Mouse (Mus musculus) erythroblast, embryonic 14.5 days (primary cell): ENCODE results near the gene Dysf. TPM values are rescaled to one million over a fixed set of nuclear protein-coding genes. Genes with fewer than 3 reads are reported as not detected.
"Not testable (repeated sequence)": the region's sequence is repeated elsewhere in the genome, so short reads cannot be mapped to it uniquely, and the experiment has no call there.

Experiments used
- H3K27me3 ChIP-seq: 2 replicates; pipeline ENCODE4 v1.6.1; 2012; ENCODE audit warnings: inconsistent platforms; ENCODE audit not compliant: control insufficient read depth
- H3K36me3 ChIP-seq: 2 replicates; pipeline ENCODE4 v1.6.1; 2012; ENCODE audit warnings: mild to moderate bottlenecking, inconsistent platforms; ENCODE audit not compliant: control insufficient read depth
- H3K4me1 ChIP-seq: 2 replicates; pipeline ENCODE4 v1.6.1; 2012; ENCODE audit warnings: inconsistent platforms; ENCODE audit not compliant: control insufficient read depth
- H3K4me3 ChIP-seq: replicated peaks from 2 replicates; pipeline ENCODE3; 2012; ENCODE audit warnings: moderate library complexity, mild to moderate bottlenecking, inconsistent platforms
- H3K9me3 ChIP-seq: 2 replicates; pipeline ENCODE4 v1.6.1; 2012; ENCODE audit warnings: low read length, inconsistent platforms, mixed read lengths; ENCODE audit not compliant: control insufficient read depth
- GATA1 ChIP-seq: IDR thresholded peaks from 2 replicates; pipeline ENCODE4 v1.6.1; 2012; ENCODE audit warnings: low read length, inconsistent platforms, mixed read lengths
- TAL1 ChIP-seq: IDR thresholded peaks from 3 replicates; pipeline ENCODE4 v1.6.1; 2012; ENCODE audit warnings: low read length, inconsistent platforms, mixed read lengths
- polyA plus RNA-seq: library from polyadenylated mRNA; stranded (reverse); fragments of >175 nt; gene quantifications from 2 replicates; pipeline ENCODE4 v1.2.3, GENCODE M21; 2012

The Dysf gene
- polyA plus RNA-seq, 1 experiment: 0.09 TPM

DNA sequence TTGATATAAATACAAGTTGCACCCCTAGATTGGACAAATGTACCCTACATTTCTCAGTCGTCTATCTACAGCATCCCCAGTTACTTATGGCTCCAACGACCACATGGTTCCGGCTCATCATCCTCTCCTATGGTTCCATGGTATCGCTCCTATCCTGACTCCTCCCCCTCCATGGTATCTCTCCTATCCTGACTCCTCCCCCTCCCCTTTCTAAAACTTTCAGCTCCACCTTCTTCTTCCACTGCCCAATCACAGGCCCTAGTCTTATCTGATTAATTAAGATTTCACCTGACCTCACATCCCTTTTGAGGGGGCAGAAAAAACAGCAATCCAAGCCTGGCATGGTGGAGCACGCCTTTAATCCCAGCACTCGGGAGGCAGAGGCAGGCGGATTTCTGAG, 8.5 kb downstream of the Dysf start:
- Histone ChIP-seq H3K9me3 (no peaks in the 10 kb centered on the region), H3K36me3 (no peaks in the 10 kb centered on the region), H3K4me3 (no peak overlapping the region), H3K4me1 (no peaks in the 10 kb centered on the region), H3K27me3 (peaks cover 26% of the 10 kb centered on the region)
- TF ChIP-seq TAL1 (no peak), GATA1 (no peak)

DNA sequence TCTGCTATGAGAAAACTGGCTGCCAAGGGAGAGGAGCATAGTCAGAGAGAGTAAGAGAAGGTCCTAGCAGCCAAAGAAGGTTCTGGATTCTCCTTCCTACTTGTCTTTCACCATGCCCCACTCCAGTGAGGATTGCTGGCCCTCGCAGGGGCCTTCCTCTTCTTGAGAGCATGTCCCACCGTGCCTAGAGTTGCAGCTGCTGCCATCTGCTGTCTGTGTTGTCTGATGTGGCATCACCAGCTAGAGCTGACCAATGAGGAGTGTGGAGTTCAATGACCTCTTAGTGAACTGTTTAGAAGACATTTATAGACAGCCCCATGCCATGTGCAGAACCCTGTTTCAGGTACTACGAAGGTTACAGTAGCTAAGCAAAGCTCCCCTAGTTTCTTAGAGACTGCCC, 9.0 kb downstream of the Dysf start:
- no peak for TF ChIP-seq GATA1
- no peak for TF ChIP-seq TAL1
- Histone ChIP-seq H3K4me3 (no peak overlapping the region), H3K36me3 (no peaks in the 10 kb centered on the region), H3K27me3 (peaks cover 26% of the 10 kb centered on the region), H3K4me1 (no peaks in the 10 kb centered on the region), H3K9me3 (no peaks in the 10 kb centered on the region)

DNA sequence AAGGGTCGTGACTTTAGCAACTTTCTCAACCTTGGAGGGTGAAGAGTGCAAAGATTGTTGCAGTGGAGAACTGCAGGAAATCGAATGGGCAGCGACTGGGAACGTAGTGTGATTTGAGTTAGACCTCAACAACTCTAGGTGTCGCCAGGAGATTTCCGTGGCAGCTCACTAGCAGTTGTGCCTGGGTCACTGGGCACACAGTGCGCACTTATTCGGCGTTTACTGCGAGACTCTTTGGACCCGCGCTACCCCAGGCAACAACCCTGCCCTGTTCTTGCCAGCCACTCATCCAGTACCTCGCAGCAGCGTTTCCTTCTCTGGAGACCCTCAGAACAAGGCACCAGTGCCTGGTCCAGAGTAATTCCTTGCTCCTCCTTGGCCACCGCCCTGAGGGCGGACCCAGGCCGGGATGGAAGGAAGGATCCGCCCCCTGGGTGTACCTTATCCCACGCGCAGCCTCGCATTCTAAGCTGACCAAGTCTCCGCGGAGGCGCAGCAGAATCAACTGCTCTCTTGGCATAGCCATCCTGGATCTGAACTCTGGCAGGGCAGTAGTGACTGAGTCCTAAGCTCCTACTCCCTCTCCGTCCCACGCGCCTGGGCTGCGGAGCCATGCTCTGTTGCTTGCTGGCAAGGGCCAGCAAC, 10.6 kb downstream of the Dysf start:
- Histone ChIP-seq H3K4me3 (no peak overlapping the region), H3K9me3 (no peaks in the 10 kb centered on the region), H3K27me3 (peaks cover 26% of the 10 kb centered on the region), H3K36me3 (no peaks in the 10 kb centered on the region), H3K4me1 (no peaks in the 10 kb centered on the region)
- no peak for TF ChIP-seq GATA1
- no peak for TF ChIP-seq TAL1

DNA sequence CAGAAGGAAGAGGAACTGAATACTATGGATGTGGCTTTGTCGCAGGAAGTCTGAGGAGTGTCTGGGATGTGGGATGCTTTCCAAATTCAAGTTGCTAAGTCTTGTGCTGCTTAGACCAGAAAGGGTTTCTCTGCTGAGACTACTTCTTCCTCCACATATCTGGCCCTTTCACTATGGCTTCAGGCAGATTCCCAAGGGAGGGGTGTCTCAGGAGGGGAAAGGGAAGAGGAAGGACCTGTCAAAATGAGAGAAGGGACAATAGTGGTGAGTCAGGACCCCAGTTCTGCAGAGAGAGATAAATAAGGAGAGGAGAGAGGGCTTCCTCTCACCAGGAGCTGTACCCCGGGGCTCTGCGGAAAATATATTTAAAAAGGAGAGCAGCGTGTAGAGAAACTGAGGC, 11.6 kb downstream of the Dysf start:
- no peak overlapping the region for H3K4me3 ChIP-seq
- TF ChIP-seq GATA1 (no peak), TAL1 (no peak)
- H3K4me1 ChIP-seq: no peaks in the 10 kb centered on the region
- no peaks in the 10 kb centered on the region for H3K9me3 ChIP-seq
- no peaks in the 10 kb centered on the region for H3K36me3 ChIP-seq
- H3K27me3 ChIP-seq: peaks cover 26% of the 10 kb centered on the region

DNA sequence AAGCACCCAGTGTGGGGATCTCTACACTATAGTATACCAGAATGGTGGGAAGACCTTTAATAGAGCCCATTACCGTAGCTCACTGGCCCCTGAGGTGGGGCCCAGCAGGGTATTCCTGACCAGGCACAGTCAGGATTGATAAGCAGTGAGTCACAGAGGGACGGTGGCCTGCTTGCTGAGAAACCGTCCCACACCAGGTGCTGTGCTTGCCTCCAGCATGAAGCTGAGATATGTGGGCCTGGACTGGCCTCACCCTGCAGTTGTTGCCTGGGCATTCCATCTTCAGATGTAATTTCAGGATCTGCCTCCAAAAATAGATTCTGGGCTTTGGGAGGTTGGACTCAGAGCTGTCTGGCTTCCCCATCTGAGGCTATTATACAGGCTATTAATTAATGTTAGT, 13.6 kb downstream of the Dysf start:
- Histone ChIP-seq H3K9me3 (no peaks in the 10 kb centered on the region), H3K36me3 (no peaks in the 10 kb centered on the region), H3K27me3 (peaks cover 26% of the 10 kb centered on the region), H3K4me3 (no peak overlapping the region), H3K4me1 (no peaks in the 10 kb centered on the region)
- TF ChIP-seq GATA1 (no peak), TAL1 (no peak)

DNA sequence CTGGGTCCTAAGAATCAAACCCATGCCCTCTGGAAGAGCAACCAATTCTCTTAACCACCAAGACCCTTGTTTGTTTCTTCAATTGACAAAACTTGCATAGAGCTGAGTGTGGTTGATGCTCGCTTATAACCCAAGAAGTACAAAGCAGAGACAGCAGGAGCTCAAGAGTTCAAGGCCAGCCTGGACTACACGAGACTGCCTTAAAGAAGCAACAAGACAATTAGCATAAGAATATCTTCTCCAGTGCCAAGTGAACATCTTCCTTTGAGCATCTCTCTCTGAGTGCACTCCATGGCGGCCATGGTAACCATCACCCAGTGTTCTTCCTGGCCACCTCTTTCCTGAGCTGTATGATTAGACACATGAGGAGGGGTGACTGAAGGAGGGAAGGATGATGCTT, 17.2 kb downstream of the Dysf start:
- peaks cover 2% of the 10 kb centered on the region; the same call in 1 of the 2 replicates for H3K27me3 ChIP-seq
- no peaks in the 10 kb centered on the region for H3K4me1 ChIP-seq
- H3K9me3 ChIP-seq: no peaks in the 10 kb centered on the region
- no peaks in the 10 kb centered on the region for H3K36me3 ChIP-seq
- no peak for TF ChIP-seq TAL1
- no peak for TF ChIP-seq GATA1
- no peak overlapping the region for H3K4me3 ChIP-seq

DNA sequence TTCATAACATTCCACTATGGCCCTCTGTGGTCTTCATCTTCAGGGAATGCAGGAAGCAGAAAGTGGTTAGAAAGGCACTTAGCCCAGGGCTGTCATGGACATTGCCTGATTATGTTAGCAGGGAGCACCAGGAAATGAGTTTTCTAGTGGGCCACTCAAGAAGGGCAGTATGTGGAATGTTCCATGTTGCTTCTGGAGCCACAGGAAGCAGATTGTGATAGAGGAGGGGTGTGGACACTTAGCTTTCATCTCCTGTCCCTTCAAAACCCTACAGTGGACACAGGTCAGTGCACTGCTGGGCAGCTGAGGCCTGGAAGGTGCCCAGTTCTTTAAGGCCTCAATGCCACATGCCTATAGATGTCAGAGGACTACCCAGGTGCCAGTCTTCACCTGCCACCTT, 20.4 kb downstream of the Dysf start:
- H3K36me3 ChIP-seq: no peaks in the 10 kb centered on the region

DNA sequence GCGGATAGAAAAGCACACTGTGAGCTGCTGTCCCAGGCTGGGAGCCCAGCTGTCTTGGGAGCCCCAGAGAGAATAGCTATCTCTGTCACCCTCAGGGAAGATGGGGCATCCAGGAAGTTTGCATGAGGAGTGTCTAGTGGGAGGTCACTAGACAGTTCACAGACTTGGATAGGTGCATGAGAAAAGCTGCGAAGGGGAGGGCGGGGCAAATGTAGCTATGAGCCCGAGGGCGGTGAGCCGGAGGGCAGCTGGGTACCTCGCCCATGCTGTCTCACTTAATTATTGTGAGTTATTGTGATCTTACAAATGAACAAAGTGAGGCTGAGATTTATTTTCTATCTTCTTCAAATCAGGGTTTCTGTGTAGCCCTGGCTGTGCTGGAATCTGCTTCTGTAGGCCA, 21.4 kb downstream of the Dysf start:
- H3K4me1 ChIP-seq: no peaks in the 10 kb centered on the region
- H3K27me3 ChIP-seq: no peaks in the 10 kb centered on the region
- no peaks in the 10 kb centered on the region for H3K36me3 ChIP-seq
- TF ChIP-seq GATA1: no peak
- no peak for TF ChIP-seq TAL1
- no peak overlapping the region for H3K4me3 ChIP-seq
- no peaks in the 10 kb centered on the region for H3K9me3 ChIP-seq

More for the DNA sequence above, 20.4 kb downstream of the Dysf start:
- H3K9me3 ChIP-seq: no peaks in the 10 kb centered on the region
- H3K4me1 ChIP-seq: no peaks in the 10 kb centered on the region
- H3K4me3 ChIP-seq: no peak overlapping the region
- no peak for TF ChIP-seq GATA1
- TF ChIP-seq TAL1: no peak
- H3K27me3 ChIP-seq: no peaks in the 10 kb centered on the region

DNA sequence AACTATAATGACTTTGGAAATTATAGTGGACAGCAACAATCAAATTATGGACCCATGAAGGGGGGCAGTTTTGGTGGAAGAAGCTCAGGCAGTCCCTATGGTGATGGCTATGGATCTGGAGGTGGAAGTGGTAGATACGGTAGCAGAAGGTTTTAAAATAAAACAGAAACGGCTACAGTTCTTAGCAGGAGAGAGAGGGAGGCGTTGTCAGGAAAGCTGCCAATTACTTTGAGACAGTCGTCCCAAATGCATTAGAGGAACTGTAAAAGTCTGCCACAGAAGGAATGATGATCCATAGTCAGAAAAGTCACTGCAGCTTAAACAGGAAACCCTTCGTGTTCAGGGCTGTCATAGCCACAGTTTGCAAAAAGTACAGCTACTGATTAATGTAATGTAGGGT, 24.1 kb downstream of the Dysf start:
- H3K9me3 ChIP-seq, H3K36me3 ChIP-seq, H3K27me3 ChIP-seq, H3K4me3 ChIP-seq, H3K4me1 ChIP-seq: not testable (repeated sequence)

DNA sequence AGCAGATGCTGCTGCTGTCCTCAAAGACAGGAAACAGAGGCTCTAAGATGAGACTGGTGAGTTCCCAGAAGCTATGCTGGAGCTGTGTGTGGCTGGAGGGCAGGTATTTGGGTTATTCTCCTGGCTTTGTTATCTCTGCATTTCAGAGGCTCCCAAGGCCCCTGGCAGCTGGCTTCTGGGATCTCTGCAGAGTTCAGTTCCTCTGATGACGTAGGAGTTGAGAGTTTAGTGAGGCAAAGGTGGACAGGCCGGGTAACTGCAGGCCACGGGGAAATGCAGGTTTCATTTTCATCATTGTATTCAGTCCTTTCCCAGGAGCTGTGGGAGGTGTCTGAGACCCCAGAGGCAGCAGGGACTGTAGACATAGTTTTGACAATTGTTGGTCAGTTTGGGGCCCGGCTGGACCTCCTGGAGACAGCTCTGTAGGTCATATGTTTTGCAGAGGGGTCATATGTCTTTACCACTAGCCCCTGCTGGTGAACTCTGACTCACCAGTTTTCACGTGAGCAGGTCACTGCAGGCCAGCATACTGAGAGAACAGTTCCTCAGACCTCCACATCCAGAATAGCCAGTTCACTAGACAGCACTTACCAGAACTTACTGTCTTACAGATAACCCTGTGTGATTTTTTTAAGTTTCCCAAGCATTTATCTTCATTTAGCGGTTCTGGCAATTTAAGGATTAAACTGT, 35.0 kb downstream of the Dysf start:
- Histone ChIP-seq H3K27me3 (no peaks in the 10 kb centered on the region), H3K9me3 (no peaks in the 10 kb centered on the region), H3K36me3 (no peaks in the 10 kb centered on the region), H3K4me1 (no peaks in the 10 kb centered on the region), H3K4me3 (no peak overlapping the region)
- TF ChIP-seq TAL1 (no peak), GATA1 (no peak)
